Mouse (Mus musculus): ENCODE results near the gene Gpr68. TPM values are rescaled to one million over a fixed set of nuclear protein-coding genes. Genes with fewer than 3 reads are reported as not detected.

The Gpr68 gene
- polyA plus RNA-seq, 1 experiment from 2014 or later, result 0.25 TPM

- H3K4me2 ChIP-seq (replicated peaks), result peak overlapping the region; percentile 87
- H3K27me3 ChIP-seq, result peaks cover 48% of the 10 kb centered on the region
- H3K36me3 ChIP-seq, result no peaks in the 10 kb centered on the region
- H3K4me1 ChIP-seq, result peaks cover 33% of the 10 kb centered on the region
- WGBS, result 23% methylated on average over 10 of the region's 10 CpGs
- no peaks in the 10 kb centered on the region for H3K9me3 ChIP-seq
- H3K9ac ChIP-seq, result no peak overlapping the region; the same call in 1 of the 2 replicates
- peak overlapping the region; percentile 49 for H3K4me3 ChIP-seq
- no peak overlapping the region for H3K27ac ChIP-seq
- no peak for ATAC-seq (ENCODE audit: low FRiP score, low read depth)
These were observed 468 bp upstream of the Gpr68 start for GRCm38 (mm10) chr12:100908298-100909034.

GRCm38 (mm10) chr12:100906861-100907260 lies 1.1 kb downstream of the Gpr68 start:
- Histone ChIP-seq H3K9ac (no peak overlapping the region), H3K4me2 (replicated peaks) (no peak overlapping the region), H3K4me1 (peaks cover 20% of the 10 kb centered on the region), H3K27ac (no peak overlapping the region), H3K9me3 (no peaks in the 10 kb centered on the region), H3K36me3 (no peaks in the 10 kb centered on the region), H3K4me3 (no peak overlapping the region), H3K27me3 (peaks cover 56% of the 10 kb centered on the region)
- WGBS, result 74% methylated on average over 5 of the region's 5 CpGs
- no peak for ATAC-seq (ENCODE audit: low FRiP score, low read depth)

DNA sequence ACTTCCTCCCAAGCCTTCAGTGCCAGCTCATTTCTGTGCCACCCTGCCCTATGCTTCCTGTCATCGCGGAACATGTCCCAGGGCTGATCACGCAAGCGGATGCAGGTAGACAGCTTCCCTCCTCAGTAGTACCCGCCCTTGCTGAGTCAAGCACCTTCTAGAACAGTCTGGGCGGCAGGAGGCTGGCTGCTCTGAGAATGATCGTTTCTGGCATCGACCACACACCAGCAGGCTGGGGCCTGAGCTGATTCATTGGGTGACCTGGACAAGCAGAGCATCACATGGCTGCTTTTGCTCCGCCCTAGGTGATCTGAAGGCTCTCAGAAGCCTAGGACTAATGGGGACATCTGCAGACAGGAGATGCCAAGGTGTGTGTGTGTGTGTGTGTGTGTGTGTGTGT lies 4.2 kb downstream of the Gpr68 start:
- ATAC-seq (ENCODE audit: low FRiP score, low read depth), result no peak
- WGBS, result 85% methylated on average over 9 of the region's 9 CpGs
- Histone ChIP-seq H3K9ac (no peak overlapping the region), H3K27me3 (peaks cover 71% of the 10 kb centered on the region), H3K4me1 (peaks cover 20% of the 10 kb centered on the region), H3K36me3 (no peaks in the 10 kb centered on the region), H3K27ac (no peak overlapping the region), H3K4me3 (no peak overlapping the region), H3K4me2 (replicated peaks) (no peak overlapping the region), H3K9me3 (no peaks in the 10 kb centered on the region)

DNA sequence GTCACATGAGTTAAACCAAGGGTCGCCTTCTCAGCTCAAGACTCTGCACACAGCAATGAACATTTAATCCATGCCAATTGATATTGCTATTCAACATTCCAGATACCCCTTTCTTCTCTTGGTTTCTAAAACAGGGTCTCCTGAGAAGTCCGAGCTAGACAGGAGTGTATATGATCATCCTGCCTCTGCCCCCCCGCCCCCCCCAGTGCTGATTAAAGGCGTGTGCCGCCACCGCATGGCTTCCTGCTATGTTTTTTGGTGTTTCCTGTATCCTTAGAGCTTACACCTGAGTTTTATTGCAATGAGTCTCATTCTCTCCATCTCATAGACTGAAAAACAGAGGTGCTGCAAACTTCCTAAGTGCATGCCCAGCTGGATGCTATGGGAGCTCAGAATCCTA lies 6.6 kb downstream of the Gpr68 start:
- no peak overlapping the region for H3K4me2 ChIP-seq (replicated peaks)
- H3K27ac ChIP-seq, result no peak overlapping the region
- no peaks in the 10 kb centered on the region for H3K9me3 ChIP-seq
- H3K9ac ChIP-seq, result no peak overlapping the region
- no peaks in the 10 kb centered on the region for H3K36me3 ChIP-seq
- no peak for ATAC-seq (ENCODE audit: low FRiP score, low read depth)
- 72% methylated on average over 6 of the region's 6 CpGs for WGBS
- H3K4me1 ChIP-seq, result peaks cover 20% of the 10 kb centered on the region
- H3K27me3 ChIP-seq, result peaks cover 71% of the 10 kb centered on the region
- H3K4me3 ChIP-seq, result no peak overlapping the region

DNA sequence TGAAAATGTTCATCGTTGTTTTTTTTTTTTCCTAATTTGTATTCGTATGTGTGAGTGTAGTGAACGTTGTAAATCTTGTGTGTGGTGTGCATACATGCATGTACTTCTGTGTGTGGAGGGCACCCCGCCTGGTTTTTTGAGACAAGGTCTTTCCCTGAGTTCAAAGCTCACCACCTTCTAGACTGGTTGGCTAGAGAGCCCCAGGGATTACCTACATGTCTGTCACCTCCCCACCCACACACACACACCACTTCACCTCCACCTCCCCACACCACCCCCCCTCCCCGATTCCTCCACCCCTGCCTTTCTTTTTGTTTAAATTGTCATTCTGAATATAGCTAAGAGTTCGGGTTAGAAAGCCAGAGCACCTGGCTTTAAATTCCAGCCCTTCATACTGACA lies 7.1 kb downstream of the Gpr68 start:
- Histone ChIP-seq H3K27ac (no peak overlapping the region), H3K4me1 (peaks cover 20% of the 10 kb centered on the region), H3K9me3 (no peaks in the 10 kb centered on the region), H3K27me3 (peaks cover 71% of the 10 kb centered on the region), H3K36me3 (no peaks in the 10 kb centered on the region), H3K4me2 (replicated peaks) (no peak overlapping the region), H3K9ac (no peak overlapping the region), H3K4me3 (no peak overlapping the region)
- no peak for ATAC-seq (ENCODE audit: low FRiP score, low read depth)
- WGBS, result 73% methylated on average over 6 of the region's 6 CpGs

DNA sequence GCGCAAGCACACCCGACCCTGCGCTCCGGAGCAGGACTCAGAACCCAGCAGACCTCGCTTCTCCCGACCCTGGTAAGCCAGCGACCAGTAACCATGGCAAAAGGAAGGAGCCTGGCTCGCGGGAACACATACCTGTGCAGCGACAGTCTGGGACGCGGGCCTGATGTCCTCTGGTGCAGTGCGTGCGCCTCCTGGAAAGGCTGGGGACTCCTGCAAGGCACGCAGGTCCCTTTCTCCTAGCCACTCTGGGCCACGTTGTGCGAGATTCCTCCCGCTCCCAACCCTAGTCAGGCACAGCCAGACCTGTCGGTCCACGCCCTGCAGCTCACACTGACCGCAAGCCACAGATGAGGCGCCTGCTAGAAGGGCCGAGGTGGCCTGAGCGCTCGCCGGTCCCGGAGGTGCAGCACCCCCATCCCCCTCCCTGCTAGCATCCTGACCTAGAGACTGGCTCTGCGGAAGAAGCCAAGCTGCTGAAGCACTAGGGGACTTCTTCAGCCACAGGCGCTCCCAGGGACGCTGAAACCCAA lies 8.8 kb downstream of the Gpr68 start:
- under 1% methylated on average over 30 of the region's 30 CpGs for WGBS
- H3K27me3 ChIP-seq, result peaks cover 77% of the 10 kb centered on the region
- H3K27ac ChIP-seq, result no peak overlapping the region
- ATAC-seq (ENCODE audit: low FRiP score, low read depth), result peak; percentile 36; the same call in 1 of the 2 replicates
- H3K9me3 ChIP-seq, result no peaks in the 10 kb centered on the region
- peak overlapping the region; percentile 38 for H3K4me3 ChIP-seq
- H3K4me2 ChIP-seq (replicated peaks), result peak overlapping the region; percentile 72
- peaks cover 20% of the 10 kb centered on the region for H3K4me1 ChIP-seq
- 0 out of 2 replicates have a peak overlapping the region, but pooled peaks have one; percentile 54 for H3K9ac ChIP-seq
- H3K36me3 ChIP-seq, result no peaks in the 10 kb centered on the region

DNA sequence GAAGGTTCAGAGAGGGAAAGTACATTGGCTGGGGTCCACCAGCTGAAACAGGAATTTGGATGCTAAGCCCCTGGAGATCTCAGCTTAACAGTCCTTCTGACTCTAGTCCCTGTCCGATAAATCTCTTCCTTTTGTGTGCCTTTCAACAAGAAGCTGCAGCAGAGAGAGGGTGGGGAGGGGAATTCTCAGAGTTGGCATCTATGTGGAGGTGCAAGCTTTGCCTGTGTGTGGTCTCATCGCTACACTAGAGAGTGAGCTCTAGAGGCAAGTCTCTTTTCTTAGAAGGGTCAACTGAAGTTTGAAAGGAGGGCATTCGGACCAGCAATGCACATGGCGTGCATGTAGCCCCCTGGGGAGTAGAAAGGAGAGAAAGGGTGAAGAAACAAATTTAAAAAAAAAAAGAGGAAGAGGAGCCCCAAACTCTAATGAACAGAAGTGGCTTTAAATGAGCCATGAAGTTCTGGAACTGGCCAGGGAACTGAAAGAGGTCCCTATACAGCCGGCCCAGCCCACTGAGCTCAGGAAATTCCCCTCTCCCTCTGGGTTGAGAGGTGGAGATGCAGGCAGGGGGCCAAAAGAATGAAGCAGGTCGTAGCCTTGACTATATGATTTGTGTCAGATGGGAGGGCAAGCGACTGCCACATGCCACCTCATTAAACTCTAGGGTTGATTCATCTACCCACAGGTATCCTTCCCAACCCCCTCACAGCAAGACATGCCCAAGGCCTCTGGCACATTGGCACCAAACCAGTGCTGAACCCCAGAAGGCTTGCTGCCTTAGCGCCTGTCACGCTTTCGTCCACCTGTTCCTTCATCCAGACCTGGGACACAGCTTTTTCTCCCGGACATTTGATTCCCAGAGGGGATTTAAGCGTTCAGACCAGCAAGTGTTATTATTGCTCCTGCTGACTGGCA lies 10.0 kb downstream of the Gpr68 start:
- no peaks in the 10 kb centered on the region for H3K36me3 ChIP-seq
- H3K4me2 ChIP-seq (replicated peaks), result peak overlapping the region; percentile 72
- no peaks in the 10 kb centered on the region for H3K9me3 ChIP-seq
- H3K9ac ChIP-seq, result no peak overlapping the region
- H3K4me3 ChIP-seq, result peak overlapping the region; percentile 38
- peaks cover 73% of the 10 kb centered on the region for H3K27me3 ChIP-seq
- ATAC-seq (ENCODE audit: low FRiP score, low read depth), result no peak
- no peak overlapping the region for H3K27ac ChIP-seq
- WGBS, result 27% methylated on average over 12 of the region's 12 CpGs
- peaks cover 20% of the 10 kb centered on the region for H3K4me1 ChIP-seq

DNA sequence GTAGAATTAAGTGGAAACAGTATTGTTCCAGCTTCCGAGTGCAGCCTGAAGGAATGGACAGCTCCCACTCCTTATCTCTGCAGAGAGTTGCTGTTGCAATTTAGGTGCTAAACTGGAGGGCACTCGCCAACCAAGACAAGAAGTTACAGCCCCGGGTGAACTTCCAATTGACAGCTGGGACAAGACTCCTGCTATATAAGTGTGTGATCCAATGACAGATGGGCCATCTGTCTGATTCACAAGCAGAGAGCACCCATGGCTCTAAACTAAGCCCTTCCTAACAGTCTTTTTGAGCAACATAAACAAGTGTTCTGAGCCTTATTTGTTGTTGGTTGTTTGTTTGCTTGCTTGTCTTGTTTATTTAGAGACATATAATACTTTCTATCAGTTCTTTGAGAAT lies 11.3 kb downstream of the Gpr68 start:
- no peak for ATAC-seq (ENCODE audit: low FRiP score, low read depth)

GRCm38 (mm10) chr12:100895504-100895903 lies 12.5 kb downstream of the Gpr68 start:
- Histone ChIP-seq H3K27ac (no peak overlapping the region), H3K9me3 (no peaks in the 10 kb centered on the region), H3K4me3 (no peak overlapping the region), H3K9ac (no peak overlapping the region), H3K27me3 (peaks cover 52% of the 10 kb centered on the region), H3K4me2 (replicated peaks) (no peak overlapping the region), H3K36me3 (no peaks in the 10 kb centered on the region), H3K4me1 (peaks cover 20% of the 10 kb centered on the region)
- WGBS, result 13% methylated on average over 2 of the region's 2 CpGs
- ATAC-seq (ENCODE audit: low FRiP score, low read depth), result no peak

More for the DNA sequence above, 11.3 kb downstream of the Gpr68 start:
- Histone ChIP-seq H3K4me3 (no peak overlapping the region), H3K27me3 (peaks cover 63% of the 10 kb centered on the region), H3K9ac (no peak overlapping the region), H3K27ac (no peak overlapping the region), H3K4me1 (peaks cover 20% of the 10 kb centered on the region), H3K9me3 (no peaks in the 10 kb centered on the region), H3K4me2 (replicated peaks) (no peak overlapping the region), H3K36me3 (no peaks in the 10 kb centered on the region)
- WGBS, result 18% methylated on average over 3 of the region's 3 CpGs

DNA sequence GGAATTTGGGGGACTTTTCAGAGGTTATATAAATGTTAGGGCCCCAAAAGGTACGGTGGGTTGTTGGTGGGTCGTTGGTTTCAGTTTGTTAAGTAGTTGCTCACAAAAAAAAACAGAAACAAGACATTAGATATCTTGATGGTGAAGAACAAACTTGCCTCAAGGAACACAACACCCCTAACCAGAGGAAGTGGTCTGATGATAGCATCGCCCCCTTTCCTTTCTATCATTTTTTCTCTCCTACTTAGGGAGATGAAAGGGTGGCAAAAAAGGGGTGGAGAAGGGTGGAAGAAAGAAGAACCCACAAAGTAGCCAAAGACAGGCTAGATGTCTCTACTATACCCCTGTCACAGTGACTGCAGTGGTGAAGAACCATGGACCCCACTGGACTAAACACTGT lies 17.4 kb downstream of the Gpr68 start:
- H3K36me3 ChIP-seq, result no peaks in the 10 kb centered on the region
- H3K4me1 ChIP-seq, result no peaks in the 10 kb centered on the region
- no peak overlapping the region for H3K9ac ChIP-seq
- no peak for ATAC-seq (ENCODE audit: low FRiP score, low read depth)
- no peak overlapping the region for H3K27ac ChIP-seq
- H3K9me3 ChIP-seq, result no peaks in the 10 kb centered on the region
- peaks cover 18% of the 10 kb centered on the region for H3K27me3 ChIP-seq
- WGBS, result 82% methylated on average over 3 of the region's 3 CpGs
- no peak overlapping the region for H3K4me2 ChIP-seq (replicated peaks)
- H3K4me3 ChIP-seq, result no peak overlapping the region

DNA sequence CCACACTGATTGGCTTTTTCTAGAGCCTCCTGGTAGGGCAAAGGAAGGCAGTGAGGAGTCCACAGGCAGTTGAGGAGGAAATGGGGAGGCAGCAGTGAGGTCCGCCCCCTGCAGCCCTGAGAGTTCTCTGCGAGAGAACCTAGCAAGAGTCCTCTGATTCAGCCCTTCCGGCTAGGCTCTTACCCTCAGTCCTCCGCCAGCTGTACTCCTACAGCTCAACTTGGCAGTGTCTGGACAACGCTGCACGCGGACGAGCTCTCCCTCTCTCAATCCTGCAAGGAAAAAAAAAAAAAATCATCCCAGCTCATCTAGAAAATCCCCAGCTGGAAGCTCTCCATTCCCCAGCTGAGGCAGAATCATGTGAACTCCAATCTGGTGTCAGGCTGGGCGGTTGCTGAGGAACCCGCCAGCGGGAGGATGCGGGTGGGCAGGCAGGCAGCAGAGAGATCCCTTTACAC lies 20.2 kb downstream of the Gpr68 start:
- Histone ChIP-seq H3K9ac (no peak overlapping the region), H3K27ac (no peak overlapping the region), H3K4me3 (no peak overlapping the region), H3K27me3 (peaks cover 18% of the 10 kb centered on the region), H3K4me2 (replicated peaks) (no peak overlapping the region), H3K36me3 (no peaks in the 10 kb centered on the region), H3K9me3 (no peaks in the 10 kb centered on the region), H3K4me1 (no peaks in the 10 kb centered on the region)
- ATAC-seq (ENCODE audit: low FRiP score, low read depth), result no peak
- 36% methylated on average over 12 of the region's 12 CpGs for WGBS

- Histone ChIP-seq H3K27me3 (peaks cover 18% of the 10 kb centered on the region), H3K9me3 (no peaks in the 10 kb centered on the region), H3K36me3 (no peaks in the 10 kb centered on the region), H3K9ac (no peak overlapping the region), H3K4me2 (replicated peaks) (no peak overlapping the region), H3K27ac (no peak overlapping the region), H3K4me1 (no peaks in the 10 kb centered on the region), H3K4me3 (no peak overlapping the region)
- no peak for ATAC-seq (ENCODE audit: low FRiP score, low read depth)
- WGBS, result 83% methylated on average over 4 of the region's 4 CpGs
These were observed 21.1 kb downstream of the Gpr68 start for GRCm38 (mm10) chr12:100886877-100887276.

All from limb, embryonic 13.5 days (tissue).